Mouse (Mus musculus) kidney, adult 8-10 months (tissue): ENCODE results near the gene Lrrc26.
A peak's percentile ranks its signal among the peaks of the same experiment; 100 is the strongest.

ENCODE experiments used
- DNase-seq, 2 experiments: peaks; one replicate each; pipeline ENCODE4 v3.0.0; 2022

Gene Lrrc26

GRCm38 (mm10) chr2:25303452-25303851, 13.7 kb downstream of the Lrrc26 start:
- DNase-seq: no peak

- no peak for DNase-seq
Observed at GRCm38 (mm10) chr2:25303931-25304656, 14.4 kb downstream of the Lrrc26 start.

GRCm38 (mm10) chr2:25304657-25305541, 15.2 kb downstream of the Lrrc26 start:
- DNase-seq: no peak

- no peak for DNase-seq
Observed at GRCm38 (mm10) chr2:25305587-25306359, 16.1 kb downstream of the Lrrc26 start.

- DNase-seq: no peak
Observed at GRCm38 (mm10) chr2:25310180-25310579, 20.5 kb downstream of the Lrrc26 start.

GRCm38 (mm10) chr2:25310969-25311368, 21.3 kb downstream of the Lrrc26 start:
- no peak for DNase-seq

- DNase-seq: no peak
Observed at GRCm38 (mm10) chr2:25311491-25311891, 21.8 kb downstream of the Lrrc26 start.

- no peak for DNase-seq
Observed at GRCm38 (mm10) chr2:25318119-25318966, 28.6 kb downstream of the Lrrc26 start.

GRCm38 (mm10) chr2:25318971-25319773, 29.5 kb downstream of the Lrrc26 start, which contains the start of gene Grin1:
TSS of gene Grin1 (minus strand) at chr2:25319187.
- peak in 1 of 2 experiments; percentile 52 for DNase-seq

- DNase-seq: no peak
Observed at GRCm38 (mm10) chr2:25320084-25320483, 30.4 kb downstream of the Lrrc26 start.

- DNase-seq: peak in 1 of 2 experiments; percentile 37
Observed at GRCm38 (mm10) chr2:25326036-25326435, 36.3 kb downstream of the Lrrc26 start.

GRCm38 (mm10) chr2:25328440-25328839, 38.7 kb downstream of the Lrrc26 start:
- DNase-seq: peak in 1 of 2 experiments; percentile 44

GRCm38 (mm10) chr2:25331470-25331869, 41.8 kb downstream of the Lrrc26 start:
- no peak for DNase-seq

- peak; percentile 99 for DNase-seq
Observed at GRCm38 (mm10) chr2:25332286-25333160, 42.8 kb downstream of the Lrrc26 start, which contains the start of gene Man1b1. TSS of gene Man1b1 (plus strand) at chr2:25332338.

- no peak for DNase-seq
Observed at GRCm38 (mm10) chr2:25333569-25333968, 43.9 kb downstream of the Lrrc26 start.

- DNase-seq: no peak
Observed at GRCm38 (mm10) chr2:25338303-25338702, 48.6 kb downstream of the Lrrc26 start.
